Mouse (Mus musculus): ENCODE data around the gene Slc46a2. TPM values are rescaled to one million over a fixed set of nuclear protein-coding genes. Genes with fewer than 3 reads are reported as not detected.

The Slc46a2 gene
- polyA plus RNA-seq, 1 experiment from 2014 or later = not detected

GRCm38 (mm10) chr4:59907092-59907491 is 7.8 kb downstream of the Slc46a2 start:
- no peak overlapping the region for H3K27ac ChIP-seq
- H3K27me3 ChIP-seq = no peaks in the 10 kb centered on the region
- no peak overlapping the region for H3K4me3 ChIP-seq (replicated peaks)
- WGBS = 92% methylated on average over 6 of the region's 6 CpGs
- no peaks in the 10 kb centered on the region for H3K36me3 ChIP-seq (replicated peaks)
- H3K9ac ChIP-seq = no peak overlapping the region
- H3K9me3 ChIP-seq = no peaks in the 10 kb centered on the region
- ATAC-seq (ENCODE audit: low FRiP score) = no peak
- no peak overlapping the region for H3K4me2 ChIP-seq
- H3K4me1 ChIP-seq = no peaks in the 10 kb centered on the region

GRCm38 (mm10) chr4:59902547-59902946 is 12.3 kb downstream of the Slc46a2 start:
- 72% methylated on average over 6 of the region's 6 CpGs for WGBS
- H3K4me3 ChIP-seq (replicated peaks) = no peak overlapping the region
- ATAC-seq (ENCODE audit: low FRiP score) = no peak

GRCm38 (mm10) chr4:59901810-59902209 is 13.0 kb downstream of the Slc46a2 start:
- H3K9me3 ChIP-seq = no peaks in the 10 kb centered on the region
- ATAC-seq (ENCODE audit: low FRiP score) = no peak
- no peaks in the 10 kb centered on the region for H3K4me1 ChIP-seq
- H3K27ac ChIP-seq = no peak overlapping the region
- no peak overlapping the region for H3K4me3 ChIP-seq (replicated peaks)
- WGBS = 95% methylated on average over 6 of the region's 6 CpGs
- peaks cover 16% of the 10 kb centered on the region for H3K36me3 ChIP-seq (replicated peaks)
- H3K4me2 ChIP-seq = no peak overlapping the region
- no peaks in the 10 kb centered on the region for H3K27me3 ChIP-seq
- H3K9ac ChIP-seq = no peak overlapping the region

More at GRCm38 (mm10) chr4:59902547-59902946, 12.3 kb downstream of the Slc46a2 start:
- H3K36me3 ChIP-seq (replicated peaks) = peaks cover 16% of the 10 kb centered on the region
- no peak overlapping the region for H3K27ac ChIP-seq
- no peaks in the 10 kb centered on the region for H3K9me3 ChIP-seq
- H3K4me2 ChIP-seq = no peak overlapping the region
- H3K9ac ChIP-seq = no peak overlapping the region
- no peaks in the 10 kb centered on the region for H3K4me1 ChIP-seq
- H3K27me3 ChIP-seq = no peaks in the 10 kb centered on the region

- Histone ChIP-seq H3K4me2 (no peak overlapping the region), H3K27ac (no peak overlapping the region), H3K9ac (no peak overlapping the region), H3K4me3 (replicated peaks) (no peak overlapping the region), H3K9me3 (no peaks in the 10 kb centered on the region), H3K4me1 (no peaks in the 10 kb centered on the region), H3K27me3 (no peaks in the 10 kb centered on the region), H3K36me3 (replicated peaks) (peaks cover 34% of the 10 kb centered on the region)
- no peak for ATAC-seq (ENCODE audit: low FRiP score)
- 87% methylated on average over 9 of the region's 9 CpGs for WGBS
Observed at GRCm38 (mm10) chr4:59898521-59898919, 16.3 kb downstream of the Slc46a2 start.

GRCm38 (mm10) chr4:59897814-59898520 is 16.9 kb downstream of the Slc46a2 start:
- Histone ChIP-seq H3K4me2 (no peak overlapping the region), H3K27me3 (no peaks in the 10 kb centered on the region), H3K36me3 (replicated peaks) (peaks cover 34% of the 10 kb centered on the region)

GRCm38 (mm10) chr4:59896000-59896399 is 18.9 kb downstream of the Slc46a2 start:
- no peak overlapping the region for H3K4me2 ChIP-seq
- H3K4me3 ChIP-seq (replicated peaks) = no peak overlapping the region
- no peak overlapping the region for H3K27ac ChIP-seq
- H3K4me1 ChIP-seq = no peaks in the 10 kb centered on the region
- ATAC-seq (ENCODE audit: low FRiP score) = no peak
- peaks cover 34% of the 10 kb centered on the region for H3K36me3 ChIP-seq (replicated peaks)
- no peaks in the 10 kb centered on the region for H3K27me3 ChIP-seq
- no peaks in the 10 kb centered on the region for H3K9me3 ChIP-seq
- WGBS = 64% methylated on average over 5 of the region's 5 CpGs
- no peak overlapping the region for H3K9ac ChIP-seq

More at GRCm38 (mm10) chr4:59897814-59898520, 16.9 kb downstream of the Slc46a2 start:
- H3K9me3 ChIP-seq = no peaks in the 10 kb centered on the region
- no peak overlapping the region for H3K27ac ChIP-seq
- no peaks in the 10 kb centered on the region for H3K4me1 ChIP-seq
- H3K9ac ChIP-seq = no peak overlapping the region
- 91% methylated on average over 12 of the region's 12 CpGs for WGBS
- ATAC-seq (ENCODE audit: low FRiP score) = no peak
- H3K4me3 ChIP-seq (replicated peaks) = no peak overlapping the region

GRCm38 (mm10) chr4:59894977-59895575 is 19.8 kb downstream of the Slc46a2 start:
- Histone ChIP-seq H3K27ac (no peak overlapping the region), H3K36me3 (replicated peaks) (peaks cover 39% of the 10 kb centered on the region), H3K27me3 (no peaks in the 10 kb centered on the region), H3K4me2 (no peak overlapping the region), H3K9ac (no peak overlapping the region), H3K4me1 (no peaks in the 10 kb centered on the region), H3K4me3 (replicated peaks) (no peak overlapping the region), H3K9me3 (no peaks in the 10 kb centered on the region)
- WGBS = 96% methylated on average over 3 of the region's 3 CpGs
- ATAC-seq (ENCODE audit: low FRiP score) = no peak

- H3K27me3 ChIP-seq = no peaks in the 10 kb centered on the region
- peaks cover 33% of the 10 kb centered on the region for H3K36me3 ChIP-seq (replicated peaks)
- no peaks in the 10 kb centered on the region for H3K9me3 ChIP-seq
- ATAC-seq (ENCODE audit: low FRiP score) = no peak
- 92% methylated on average over 8 of the region's 8 CpGs for WGBS
- H3K9ac ChIP-seq = no peak overlapping the region
- H3K4me3 ChIP-seq (replicated peaks) = no peak overlapping the region
- H3K4me1 ChIP-seq = no peaks in the 10 kb centered on the region
- no peak overlapping the region for H3K4me2 ChIP-seq
- no peak overlapping the region for H3K27ac ChIP-seq
Observed at GRCm38 (mm10) chr4:59894415-59894814, 20.4 kb downstream of the Slc46a2 start.

GRCm38 (mm10) chr4:59892731-59893130 is 22.1 kb downstream of the Slc46a2 start:
- 94% methylated on average over 5 of the region's 5 CpGs for WGBS
- H3K4me1 ChIP-seq = no peaks in the 10 kb centered on the region
- no peak overlapping the region for H3K4me3 ChIP-seq (replicated peaks)
- H3K27me3 ChIP-seq = no peaks in the 10 kb centered on the region
- H3K4me2 ChIP-seq = no peak overlapping the region
- ATAC-seq (ENCODE audit: low FRiP score) = no peak
- no peak overlapping the region for H3K9ac ChIP-seq
- H3K27ac ChIP-seq = no peak overlapping the region
- no peaks in the 10 kb centered on the region for H3K9me3 ChIP-seq
- H3K36me3 ChIP-seq (replicated peaks) = peaks cover 26% of the 10 kb centered on the region

- no peak for ATAC-seq (ENCODE audit: low FRiP score)
- no peak overlapping the region for H3K9ac ChIP-seq
- WGBS = 76% methylated on average over 10 of the region's 10 CpGs
- no peaks in the 10 kb centered on the region for H3K9me3 ChIP-seq
- H3K4me1 ChIP-seq = no peaks in the 10 kb centered on the region
- no peak overlapping the region for H3K4me3 ChIP-seq (replicated peaks)
- no peak overlapping the region for H3K27ac ChIP-seq
- H3K36me3 ChIP-seq (replicated peaks) = peaks cover 26% of the 10 kb centered on the region
- H3K27me3 ChIP-seq = no peaks in the 10 kb centered on the region
- H3K4me2 ChIP-seq = no peak overlapping the region
Observed at GRCm38 (mm10) chr4:59891723-59892416, 23.0 kb downstream of the Slc46a2 start.

- Histone ChIP-seq H3K9ac (no peak overlapping the region), H3K9me3 (no peaks in the 10 kb centered on the region), H3K27me3 (no peaks in the 10 kb centered on the region), H3K4me2 (no peak overlapping the region), H3K4me1 (no peaks in the 10 kb centered on the region), H3K36me3 (replicated peaks) (peaks cover 22% of the 10 kb centered on the region), H3K27ac (no peak overlapping the region), H3K4me3 (replicated peaks) (no peak overlapping the region)
- 92% methylated on average over 6 of the region's 6 CpGs for WGBS
- 0 out of 2 replicates have a peak, but pooled peaks have one; percentile 30 for ATAC-seq (ENCODE audit: low FRiP score)
Observed at GRCm38 (mm10) chr4:59890086-59890600, 24.7 kb downstream of the Slc46a2 start.

- no peak for ATAC-seq (ENCODE audit: low FRiP score)
- Histone ChIP-seq H3K4me1 (no peaks in the 10 kb centered on the region), H3K27me3 (no peaks in the 10 kb centered on the region), H3K4me2 (no peak overlapping the region), H3K4me3 (replicated peaks) (no peak overlapping the region), H3K36me3 (replicated peaks) (peaks cover 16% of the 10 kb centered on the region), H3K9me3 (no peaks in the 10 kb centered on the region), H3K9ac (no peak overlapping the region), H3K27ac (no peak overlapping the region)
- 83% methylated on average over 5 of the region's 5 CpGs for WGBS
Observed at GRCm38 (mm10) chr4:59888014-59888413, 26.8 kb downstream of the Slc46a2 start.
